Comparison of ENCODE assay signal across 8 mouse cellular contexts in the genomic region with DNA sequence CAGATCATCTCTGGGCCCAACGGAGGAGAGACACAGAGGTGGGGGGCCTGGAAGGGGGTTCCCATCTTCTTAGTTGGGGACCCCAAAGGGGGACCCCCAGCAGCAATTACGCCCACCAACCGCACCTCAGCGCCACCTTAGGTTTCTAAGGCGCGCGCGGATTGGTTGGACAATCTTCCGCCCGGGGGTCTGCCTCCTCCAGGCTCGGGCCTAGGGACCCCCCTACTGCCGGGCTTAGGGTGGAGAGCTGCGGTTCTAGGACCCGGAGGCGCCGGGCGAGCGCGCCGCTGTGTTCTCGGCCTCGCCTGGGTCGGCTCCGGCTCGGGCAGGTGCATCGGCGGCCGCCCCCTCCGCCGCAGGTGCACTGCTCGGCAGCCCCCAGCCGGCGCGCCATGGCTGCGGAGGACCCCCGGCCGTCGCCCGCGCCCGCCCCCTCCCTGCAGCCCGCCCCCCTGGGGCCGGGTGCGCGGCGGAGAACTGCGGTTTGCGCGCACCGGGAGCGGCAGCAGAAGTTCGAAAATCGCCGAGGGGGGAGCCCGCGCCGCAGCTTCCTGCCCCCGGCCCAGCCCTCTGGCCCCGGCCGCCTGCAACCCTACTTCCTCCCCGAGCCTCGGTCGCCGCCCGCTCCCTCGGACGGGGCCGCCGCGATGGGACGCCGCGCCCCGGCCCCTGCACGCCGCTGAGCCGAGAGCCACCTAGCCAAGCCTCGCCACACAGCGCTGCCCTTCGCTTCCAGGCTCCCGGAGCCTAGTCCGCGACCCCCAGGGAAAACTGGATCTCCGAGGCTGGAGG. TPM values are rescaled to one million over a fixed set of nuclear protein-coding genes. Genes with fewer than 3 reads are reported as not detected.
A peak's percentile ranks its signal among the peaks of the same experiment; 100 is the strongest.
DNase-seq lines count a peak whose midpoint lies in the region; ATAC-seq and TF ChIP-seq lines count a peak whose summit lies in the region.

Fmnl1 (plus strand) TSS at position 614 of the 792 bp plus-strand sequence.

- ATAC-seq in hindbrain, embryonic 12.5 days (ENCODE audit: low FRiP score) = peak; percentile 68
- peak; percentile 24 for ATAC-seq in megakaryocyte progenitor cell, adult 5-6 weeks (replicated peaks; ENCODE audit: poor library complexity)

- WGBS in hindbrain, embryonic 12.5 days = 2% methylated on average over 35 of the region's 84 CpGs

- peak within 1 kb of the TSS; percentile 98 for H3K4me2 ChIP-seq in hindbrain, embryonic 12.5 days (replicated peaks)

- H3K27ac ChIP-seq in embryonic fibroblast, embryonic 13.5 days (ENCODE audit: insufficient read depth, low read length) = no peak within 1 kb of the TSS
- 0 out of 2 replicates have a peak within 1 kb of the TSS, but pooled peaks have one; percentile 7 for H3K27ac ChIP-seq in hindbrain, embryonic 12.5 days

- no peaks in the 10 kb centered on the region for H3K36me3 ChIP-seq in hindbrain, embryonic 12.5 days
- H3K36me3 ChIP-seq in splenic B cell, adult 2 months (ENCODE audit: control insufficient read depth, insufficient read depth, low read length, poor library complexity, severe bottlenecking) = no peaks in the 10 kb centered on the region

- no peaks in the 10 kb centered on the region for H3K9me3 ChIP-seq in hindbrain, embryonic 12.5 days (replicated peaks)

- H3K9ac ChIP-seq in hindbrain, embryonic 12.5 days = peak within 1 kb of the TSS; percentile 81

- TF ChIP-seq POLR2A in embryonic fibroblast, embryonic 13.5 days (IDR thresholded peaks at IDR 0.05; ENCODE audit: low read depth, low read length) = no peak

- no peak for TF ChIP-seq CTCF in embryonic fibroblast, embryonic 13.5 days (IDR thresholded peaks at IDR 0.05; ENCODE audit: borderline replicate concordance, insufficient read depth, low read length)

- peak within 1 kb of the TSS; percentile 22 for H3K4me3 ChIP-seq in embryonic fibroblast, embryonic 13.5 days (ENCODE audit: insufficient read depth, low read length)
- peak within 1 kb of the TSS; percentile 72 for H3K4me3 ChIP-seq in hindbrain, embryonic 12.5 days

- peaks cover 58% of the 10 kb centered on the region for H3K27me3 ChIP-seq in hindbrain, embryonic 12.5 days
- H3K27me3 ChIP-seq in splenic B cell, adult 2 months (ENCODE audit: control insufficient read depth, insufficient read depth, low read length, poor library complexity, severe bottlenecking) = no peaks in the 10 kb centered on the region

- intact Hi-C loops in left cerebral cortex, postnatal 14 days (cut with DNase I) = no loop called here

- H3K4me1 ChIP-seq in embryonic fibroblast, embryonic 13.5 days (ENCODE audit: control insufficient read depth, insufficient read depth, low read length) = no peaks in the 10 kb centered on the region
- peaks cover 14% of the 10 kb centered on the region for H3K4me1 ChIP-seq in hindbrain, embryonic 12.5 days

- DNase-seq in cerebellum, adult 18-20 months = peak; percentile 41 to 67
- DNase-seq in cerebellum, adult 11-12 months = no peak
- peak; percentile 49 for DNase-seq in Muller cell, postnatal 12 days (ENCODE audit: inconsistent ontology term)
- DNase-seq in left cerebral cortex, postnatal 14 days (ENCODE audit: low spot score in 2 of 2) = peak in 1 of 2 experiments; percentile 44
- peak; percentile 73 for DNase-seq in splenic B cell, adult 2 months (ENCODE audit: low read depth, low spot score)

RNA-seq across cellular contexts. Expression of gene Fmnl1, which starts in this region (rescaled TPM):
- 1.1 TPM in 1 of 2 replicates, not detected in the other for polyA plus RNA-seq in embryonic fibroblast, embryonic 13.5 days (2011; ENCODE audit: insufficient read length, low read depth, missing spikeins)
- 1.4 and 1.6 TPM in 2 replicates for polyA plus RNA-seq in hindbrain, embryonic 12.5 days (2016; fragmentation: Nextera tagmentation; extraction: Ambion mirVana)
- 100 to 1,000 TPM; 132 to 143 TPM for total RNA-seq in left cerebral cortex, postnatal 14 days (2021)
- 74.3 and 76.3 TPM in 2 replicates for total RNA-seq in megakaryocyte progenitor cell, adult 5-6 weeks (2015)
- 17.3 and 36.5 TPM in 2 replicates for total RNA-seq in megakaryocyte progenitor cell, adult 5-6 weeks (2017)
